Comparison of ENCODE assay signal across 19 mouse cellular contexts in the genomic region with DNA sequence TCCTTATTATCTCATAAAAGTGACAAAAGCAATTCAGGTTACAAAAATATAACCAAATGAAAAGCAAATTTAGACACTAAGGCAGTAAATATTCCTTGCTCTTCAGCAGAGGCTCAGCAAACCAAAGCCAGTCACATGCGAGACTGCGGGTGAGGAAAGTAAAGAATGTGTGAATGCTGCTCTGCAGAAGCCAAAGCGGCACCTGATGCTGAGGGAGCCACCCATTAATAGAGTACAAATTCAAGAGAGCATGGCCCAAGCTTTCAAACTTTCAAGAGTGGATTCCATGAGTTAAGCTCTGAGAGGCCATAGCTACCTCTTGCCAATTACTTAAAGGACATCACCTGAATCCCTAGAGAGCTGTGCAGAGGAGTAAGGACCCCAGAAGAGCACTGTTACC.
"Had no signal": no experiment of that assay in that cellular context is flagged by ENCODE, and none has a peak within 500 bp of the region (broad histone marks: within the 10 kb centered on the region; RNA-seq: fewer than 3 reads in every experiment).

No protein-coding gene starts in this region.

- H3K9me3 ChIP-seq: limb, embryonic 10.5 days; limb, embryonic 13.5 days; liver, embryonic 12.5 days; liver, embryonic 15.5 days had no signal

- DNase-seq: kidney, postnatal 14 days; kidney, postnatal 4 days; liver; lung, embryonic 14.5 days; lung, postnatal 14 days; lung, postnatal 4 days; midbrain, embryonic 14.5 days; right cerebral cortex, adult 18-20 months; right cerebral cortex, postnatal 14 days; right cerebral cortex, postnatal 4 days; thymus, adult 2 months; thymus, postnatal 14 days; thymus, postnatal 4 days had no signal

- ATAC-seq: liver, embryonic 12.5 days had no signal

- H3K4me3 ChIP-seq: limb, embryonic 10.5 days; limb, embryonic 13.5 days; liver, embryonic 12.5 days; liver, embryonic 15.5 days had no signal

- H3K4me2 ChIP-seq: limb, embryonic 13.5 days; liver, embryonic 12.5 days; liver, embryonic 15.5 days; lung, embryonic 14.5 days; midbrain, embryonic 11.5 days had no signal

- H3K27me3 ChIP-seq: limb, embryonic 13.5 days; liver, embryonic 12.5 days; liver, embryonic 15.5 days had no signal

- H3K27ac ChIP-seq: limb, embryonic 10.5 days; limb, embryonic 13.5 days; liver, embryonic 12.5 days; liver, embryonic 15.5 days; stomach, postnatal 0 days had no signal

- H3K9ac ChIP-seq: limb, embryonic 13.5 days; liver, embryonic 12.5 days; liver, embryonic 15.5 days; lung, embryonic 14.5 days had no signal

- H3K4me1 ChIP-seq: limb, embryonic 10.5 days; limb, embryonic 13.5 days; liver, embryonic 12.5 days; liver, embryonic 15.5 days had no signal
